8 mouse cellular contexts compared by ENCODE assay signal in genomic region chr17:29094310-29095181, GRCm38 (mm10). TPM values are rescaled to one million over a fixed set of nuclear protein-coding genes. Genes with fewer than 3 reads are reported as not detected.
A peak's percentile ranks its signal among the peaks of the same experiment; 100 is the strongest.
DNase-seq lines count a peak whose midpoint lies in the region; ATAC-seq and TF ChIP-seq lines count a peak whose summit lies in the region.

No protein-coding gene starts in this region.

- TF ChIP-seq CTCF in CH12.LX (conservative IDR thresholded peaks at IDR 0.05 in 1 of 2, IDR thresholded peaks at IDR 0.05 in 1 of 2; ENCODE audit: low read depth in 2 of 2, low read length in 2 of 2), result no peak

- TF ChIP-seq EP300 in CH12.LX (IDR thresholded peaks at IDR 0.05; ENCODE audit: low read length), result no peak

- H3K27ac ChIP-seq in CH12.LX (ENCODE audit: insufficient read depth, low read depth), result peak overlapping the region; percentile 73
- H3K27ac ChIP-seq in forebrain, embryonic 10.5 days, result peak overlapping the region; percentile 83
- H3K27ac ChIP-seq in heart, embryonic 14.5 days (replicated peaks in 1 of 2; ENCODE audit: control insufficient read depth in 1 of 2, insufficient read depth in 1 of 2, low read depth in 2 of 2, low read length in 2 of 2), result peak overlapping the region; percentile 61 to 74

- no peak overlapping the region for H3K4me2 ChIP-seq in CH12.LX (ENCODE audit: insufficient read depth, low read depth, poor library complexity, severe bottlenecking)
- H3K4me2 ChIP-seq in heart, embryonic 14.5 days (ENCODE audit: low read length), result peak overlapping the region; percentile 92

- no peak for DNase-seq in CH12.LX (ENCODE audit: extremely low read depth)
- DNase-seq in brain, adult 2 months (ENCODE audit: low read depth, low spot score), result peak; percentile 40
- DNase-seq in forebrain, embryonic 10.5 days (ENCODE audit: extremely low spot score, low spot score), result peak; percentile 41
- DNase-seq in kidney, postnatal 10 days, result peak; percentile 75
- DNase-seq in lung, postnatal 10 days, result peak; percentile 87
- DNase-seq in ovary, postnatal 36 days (ENCODE audit: low spot score), result peak; percentile 63
- DNase-seq in urinary bladder, adult 2 months (ENCODE audit: low spot score), result peak; percentile 70

- H3K4me1 ChIP-seq in CH12.LX (ENCODE audit: control insufficient read depth in 1 of 2, insufficient read depth in 2 of 2), result peaks cover 10 to 51% of the 10 kb centered on the region in 2 experiments; a peak in 3 of 4 replicates
- H3K4me1 ChIP-seq in forebrain, embryonic 10.5 days, result peaks cover 36% of the 10 kb centered on the region
- H3K4me1 ChIP-seq in heart, embryonic 14.5 days (ENCODE audit: control insufficient read depth in 2 of 2, insufficient read depth in 2 of 2, low read length in 2 of 2), result peaks cover 7 to 12% of the 10 kb centered on the region in 2 experiments; a peak in 3 of 4 replicates

- no peak; the same call in 1 of the 2 replicates for TF ChIP-seq RAD21 in CH12.LX (IDR thresholded peaks at IDR 0.05; ENCODE audit: low read depth, low read length)

- dilution Hi-C loops in CH12.LX (cut with MboI; ENCODE audit: extremely low pct_ligation_motif_present, extremely low pct_unique_long_range_greater_than_20kb, low sequenced_read_pairs), result no loop called here

- peak overlapping the region; percentile 89 for H3K9ac ChIP-seq in CH12.LX (ENCODE audit: insufficient read depth, low read depth)
- peak overlapping the region; percentile 77 for H3K9ac ChIP-seq in heart, embryonic 14.5 days (ENCODE audit: low read length)

- peaks cover 31 to 39% of the 10 kb centered on the region in 2 experiments for H3K36me3 ChIP-seq in CH12.LX (replicated peaks in 1 of 2; ENCODE audit: control insufficient read depth in 1 of 2, insufficient read depth in 1 of 2, low read length in 1 of 2)
- H3K36me3 ChIP-seq in forebrain, embryonic 10.5 days (replicated peaks), result 0 out of 2 replicates have a peak, but pooled peaks cover 4% of the 10 kb centered on the region
- H3K36me3 ChIP-seq in heart, embryonic 14.5 days (ENCODE audit: control insufficient read depth, insufficient read depth, low read length), result peaks cover 13% of the 10 kb centered on the region; the same call in 1 of the 2 replicates

- peak; percentile 41 for ATAC-seq in heart, embryonic 14.5 days (ENCODE audit: insufficient number of reproducible peaks, insufficient read depth, low FRiP score, low read depth)

- H3K79me2 ChIP-seq in CH12.LX (replicated peaks; ENCODE audit: control insufficient read depth, extremely low read depth, insufficient read depth, poor library complexity, severe bottlenecking), result peaks cover 53% of the 10 kb centered on the region

- no peak for TF ChIP-seq POLR2A in CH12.LX (IDR thresholded peaks at IDR 0.05; ENCODE audit: low read depth, low read length)

- H3K4me3 ChIP-seq in CH12.LX (replicated peaks in 1 of 3; ENCODE audit: low read depth in 2 of 3, low read length in 2 of 3, poor library complexity in 1 of 3), result peak overlapping the region; percentile 70 to 84 (median 77)
- H3K4me3 ChIP-seq in forebrain, embryonic 10.5 days, result peak overlapping the region; percentile 61
- H3K4me3 ChIP-seq in heart, embryonic 14.5 days (ENCODE audit: control insufficient read depth in 1 of 2, insufficient read depth in 1 of 2, low read depth in 1 of 2, low read length in 2 of 2), result peak overlapping the region; percentile 58 to 63

- no peaks in the 10 kb centered on the region for H3K9me3 ChIP-seq in CH12.LX (replicated peaks; ENCODE audit: low read length)
- no peaks in the 10 kb centered on the region for H3K9me3 ChIP-seq in forebrain, embryonic 10.5 days
- H3K9me3 ChIP-seq in heart, embryonic 14.5 days (ENCODE audit: control insufficient read depth, low read length), result no peaks in the 10 kb centered on the region

- H3K27me3 ChIP-seq in CH12.LX (replicated peaks), result no peaks in the 10 kb centered on the region
- H3K27me3 ChIP-seq in forebrain, embryonic 10.5 days (ENCODE audit: poor library complexity, severe bottlenecking), result peaks cover 71% of the 10 kb centered on the region
- H3K27me3 ChIP-seq in heart, embryonic 14.5 days (ENCODE audit: control insufficient read depth, insufficient read depth, low read length), result no peaks in the 10 kb centered on the region; the same call in 1 of the 2 replicates

- WGBS in forebrain, embryonic 10.5 days, result 2% methylated on average over 71 of the region's 71 CpGs
- WGBS in heart, embryonic 14.5 days, result under 1% methylated on average over 71 of the region's 71 CpGs

- in situ Hi-C loops in CH12.LX (cut with MboI; ENCODE audit: low pct_ligation_motif_present, low pct_unique_long_range_greater_than_20kb, low sequenced_read_pairs), result loop anchor here (5.0 kb wide), 2 partner anchors 47 to 73 kb away; no protein-coding TSS in a partner anchor

TF ChIP-seq in CH12.LX, 34 proteins besides CTCF, POLR2A, EP300 and RAD21:
- no peak for TF ChIP-seq ZC3H11A (IDR thresholded peaks at IDR 0.05; ENCODE audit: low read depth, low read length)
- TF ChIP-seq SMC3 (IDR thresholded peaks at IDR 0.05; ENCODE audit: low read depth, low read length), result no peak
- peak; percentile 76; the same call in 1 of the 2 replicates for TF ChIP-seq UBTF (IDR thresholded peaks at IDR 0.05; ENCODE audit: low read depth, low read length)

RNA-seq across cellular contexts. Expression of gene Cdkn1a, which starts 3.8 kb away (rescaled TPM):
- total RNA-seq in CH12.LX (2012; rRNA removed), result 25.3 and 37.5 TPM in 2 replicates
- total RNA-seq in CH12.LX (2014; rRNA removed), result 9.1 and 10.6 TPM in 2 replicates
- 55.0 and 59.1 TPM in 2 replicates for polyA plus RNA-seq in CH12.LX (2012; ENCODE audit: insufficient read length, low read depth)
- polyA plus RNA-seq in forebrain, embryonic 10.5 days (2016; fragmentation: Nextera tagmentation; extraction: Ambion mirVana), result 14.0 and 16.8 TPM in 2 replicates
- polyA plus RNA-seq in heart, embryonic 14.5 days (2014; fragmentation: Nextera tagmentation; extraction: Ambion mirVana), result 51.7 and 57.7 TPM in 2 replicates
- polyA plus RNA-seq in urinary bladder, adult 2 months (2012; rRNA removed), result 39.8 and 42.3 TPM in 2 replicates

RNA-seq across cellular contexts. Expression of gene Rab44, which starts 19.4 kb away (rescaled TPM):
- total RNA-seq in CH12.LX (2012; rRNA removed) (0.17 and 0.34 TPM in 2 replicates), CH12.LX (2014; rRNA removed) (0.12 TPM in 1 of 2 replicates, not detected in the other)
- 0.30 TPM in 1 of 2 replicates, not detected in the other for polyA plus RNA-seq in CH12.LX (2012; ENCODE audit: insufficient read length, low read depth)
- polyA plus RNA-seq in forebrain, embryonic 10.5 days (2016; fragmentation: Nextera tagmentation; extraction: Ambion mirVana), result 0.20 and 0.25 TPM in 2 replicates
- polyA plus RNA-seq in heart, embryonic 14.5 days (2014; fragmentation: Nextera tagmentation; extraction: Ambion mirVana), result 0.23 and 0.36 TPM in 2 replicates
- 1.5 and 1.9 TPM in 2 replicates for polyA plus RNA-seq in urinary bladder, adult 2 months (2012; rRNA removed)
